Mouse (Mus musculus) MN1 (cell line): ENCODE results near the gene Olfr1330.
"Not testable (repeated sequence)": the region's sequence is repeated elsewhere in the genome, so short reads cannot be mapped to it uniquely, and the experiment has no call there.

Experiments
- DNase-seq: peaks from one replicate; pipeline ENCODE4 v3.0.0-alpha.2; 2016; ENCODE audit warnings: low spot score

The Olfr1330 gene

DNA sequence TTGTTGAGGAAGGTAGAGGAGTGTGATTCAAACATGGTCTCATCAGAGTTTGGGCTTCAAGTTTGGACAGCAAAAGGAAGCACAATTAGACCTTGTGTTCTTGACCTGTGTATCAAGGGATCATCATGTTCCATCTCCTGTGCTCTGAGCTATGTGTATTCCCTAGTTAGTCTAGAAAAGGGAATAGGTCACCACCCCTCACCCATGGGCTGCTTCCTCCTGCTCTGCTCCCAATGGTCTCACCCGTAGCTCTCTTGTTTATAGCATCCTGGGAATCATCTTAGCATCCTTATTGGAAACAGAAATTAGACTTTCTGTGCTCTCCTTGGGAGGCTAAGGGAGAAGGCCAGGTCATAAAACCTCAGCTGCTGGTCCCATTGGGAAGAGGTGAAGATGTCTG lies at the start of gene Olfr1330:
TSS of gene Olfr1330 (plus strand) at position 301 of the 400 bp plus-strand sequence.
- DNase-seq: no peak

DNA sequence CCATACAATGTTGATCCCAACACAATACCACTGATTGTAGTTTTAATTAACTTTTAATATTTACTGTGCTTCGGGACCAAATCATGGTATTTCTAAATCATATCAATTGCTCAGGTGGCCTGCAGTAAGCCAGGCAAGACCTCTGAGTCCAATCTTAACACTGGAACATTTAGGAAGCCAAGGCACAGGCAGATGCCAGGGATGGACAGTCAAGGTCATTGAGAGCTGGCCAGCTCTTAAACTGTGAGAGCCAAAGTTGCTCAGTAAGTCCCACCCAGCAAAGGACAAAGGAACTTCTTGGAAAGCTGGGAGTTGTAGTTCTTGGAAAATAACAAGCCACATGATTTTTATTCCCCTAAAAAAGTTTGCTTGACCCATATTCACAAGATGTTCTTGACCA lies 26.6 kb upstream of the Olfr1330 start:
- DNase-seq: no peak

DNA sequence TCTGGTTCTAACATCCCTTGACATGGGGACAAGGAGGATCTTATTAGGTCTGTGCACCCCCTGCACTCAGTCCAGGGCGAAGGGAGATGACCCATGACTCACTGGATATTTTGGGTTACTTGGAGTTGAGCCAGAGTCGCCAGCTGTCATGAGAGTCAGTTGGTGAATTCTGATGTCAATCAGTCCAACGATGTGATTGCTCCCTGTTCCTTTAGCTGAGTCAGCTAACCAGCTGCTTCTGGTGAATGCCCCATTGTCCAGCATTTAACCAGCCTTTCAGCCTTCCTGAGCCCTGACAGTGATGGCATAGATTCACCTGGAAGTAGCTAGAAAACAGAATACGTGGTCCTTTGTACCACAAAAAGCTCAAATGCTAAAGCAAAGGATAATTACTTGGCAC lies 25.7 kb upstream of the Olfr1330 start:
- no peak for DNase-seq

DNA sequence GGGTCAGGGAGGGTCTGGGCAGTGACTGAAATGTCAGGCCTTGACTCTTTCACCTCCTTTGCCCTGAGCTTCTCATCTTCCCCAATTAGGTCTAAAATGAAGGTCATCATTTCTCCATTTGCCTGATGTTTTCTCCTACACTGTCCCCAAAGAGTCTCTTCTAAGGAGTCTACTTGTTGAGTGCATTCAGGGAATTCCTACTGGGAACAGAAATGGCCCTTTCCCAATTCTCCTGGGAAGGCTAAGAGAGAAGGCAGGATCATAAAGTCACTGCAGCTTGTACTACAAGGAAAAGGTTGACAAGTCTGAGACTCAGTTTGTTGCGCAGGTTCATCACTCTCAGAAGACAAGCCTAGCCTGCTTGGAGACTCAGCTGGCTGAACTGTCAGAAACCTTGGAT lies 24.0 kb upstream of the Olfr1330 start, which contains the start of gene Olfr1331:
TSS of gene Olfr1331 (plus strand) at position 301 of the 400 bp plus-strand sequence.
- no peak for DNase-seq

DNA sequence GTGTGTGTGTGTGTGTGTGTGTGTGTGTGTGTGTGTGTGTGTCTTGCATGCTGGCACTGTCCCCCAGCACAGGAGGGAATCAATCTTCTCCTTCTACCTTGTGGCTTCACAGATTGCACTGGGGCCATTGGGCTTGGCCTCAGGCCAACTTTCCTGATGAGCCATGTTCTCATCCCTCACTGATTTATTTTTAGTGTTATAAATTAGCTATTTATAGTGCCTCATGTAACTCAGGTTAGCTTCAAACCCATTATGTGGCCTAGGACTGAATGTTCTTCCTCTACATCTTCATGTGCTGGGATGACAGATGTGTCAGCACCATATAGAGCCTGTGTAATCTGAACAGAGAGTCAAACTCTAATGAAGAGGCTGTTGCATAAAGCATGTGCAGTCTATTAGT lies 20.8 kb upstream of the Olfr1330 start:
- DNase-seq: no peak

DNA sequence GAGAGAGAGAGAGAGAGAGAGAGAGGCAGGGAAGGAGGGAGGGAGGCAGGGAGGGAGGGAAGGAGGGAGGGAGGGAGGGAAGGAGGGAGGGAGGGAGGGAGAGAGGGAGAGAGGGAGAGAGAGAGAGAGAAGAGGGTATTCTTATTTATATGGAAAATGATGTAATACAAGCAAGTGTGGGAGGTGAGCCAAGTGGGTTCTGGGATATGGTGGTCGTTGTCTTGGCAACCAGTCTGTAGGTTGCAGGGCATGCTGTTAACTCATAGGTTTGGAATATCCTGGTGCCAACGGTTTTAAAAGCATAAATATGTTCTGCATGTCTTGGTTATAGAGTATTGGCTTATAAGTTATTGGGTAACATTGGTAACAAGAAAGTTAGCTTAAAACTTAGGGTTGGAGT lies 13.6 kb downstream of the Olfr1330 start:
- no peak for DNase-seq

DNA sequence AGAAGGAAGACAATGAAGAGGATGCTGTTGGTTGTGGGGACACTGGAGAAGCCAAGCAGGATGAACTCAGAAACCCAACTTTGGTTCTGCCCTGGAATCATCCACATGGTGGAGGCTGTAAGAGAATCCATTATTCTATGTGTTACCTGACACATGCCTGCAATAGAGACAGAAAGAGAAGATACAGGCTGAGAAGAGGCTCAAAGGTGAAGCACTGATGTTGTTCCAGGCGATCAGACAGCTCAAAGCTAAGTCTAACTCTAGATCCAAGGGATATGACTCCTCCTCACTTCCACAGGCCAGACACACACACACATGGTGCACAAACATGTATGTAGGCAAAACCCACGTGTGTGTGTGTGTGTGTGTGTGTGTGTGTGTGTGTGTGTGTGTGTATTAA lies 29.0 kb downstream of the Olfr1330 start, which contains the start of gene Olfr1329:
TSS of gene Olfr1329 (minus strand) at position 101 of the 400 bp plus-strand sequence.
- not testable (repeated sequence) for DNase-seq

DNA sequence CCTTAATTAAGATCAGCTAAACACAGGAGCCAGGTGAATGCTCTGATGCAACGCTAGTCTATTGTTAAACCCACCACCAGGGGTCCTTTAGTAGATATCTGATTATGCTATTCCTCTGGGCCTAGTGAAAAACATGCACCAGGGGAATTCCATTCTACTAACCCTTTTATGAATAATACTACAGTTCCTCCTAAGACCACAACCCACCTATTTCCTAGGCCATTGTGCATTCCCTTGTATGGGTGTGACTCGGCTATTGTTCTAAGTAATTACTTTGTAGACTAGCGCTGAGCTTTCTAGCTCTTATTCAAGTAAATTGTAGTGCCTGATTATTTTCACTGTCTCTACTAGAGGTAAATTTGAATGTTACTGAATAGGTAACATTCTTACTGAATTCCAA lies 42.9 kb downstream of the Olfr1330 start:
- DNase-seq: not testable (repeated sequence)

DNA sequence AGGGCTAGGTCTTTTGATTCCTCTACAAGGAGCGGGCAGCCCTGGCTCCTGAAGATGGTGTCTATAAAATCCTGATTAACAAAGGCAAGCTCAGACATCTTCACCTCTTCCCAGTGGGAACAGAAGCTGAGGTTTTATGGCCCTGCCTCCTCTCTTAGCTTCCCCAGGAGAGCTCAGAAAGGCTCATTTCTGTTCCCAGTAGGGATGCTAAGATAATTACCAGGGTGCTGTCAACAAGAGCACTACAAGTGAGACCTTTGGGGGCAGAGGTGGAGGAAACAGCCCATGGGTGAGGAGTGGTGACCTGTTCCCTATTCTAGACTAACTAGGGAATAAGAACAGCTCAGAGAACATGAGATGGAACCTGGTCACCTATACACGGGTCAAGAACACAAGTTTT lies 50.1 kb downstream of the Olfr1330 start, which contains the start of gene Olfr1328:
TSS of gene Olfr1328 (minus strand) at position 101 of the 400 bp plus-strand sequence.
- no peak for DNase-seq
